Mouse (Mus musculus): ENCODE measurements around the gene Rad54l2. TPM values are rescaled to one million over a fixed set of nuclear protein-coding genes. Genes with fewer than 3 reads are reported as not detected.

Gene Rad54l2
- polyA plus RNA-seq, 1 experiment from 2014 or later, result 3.3 TPM

DNA sequence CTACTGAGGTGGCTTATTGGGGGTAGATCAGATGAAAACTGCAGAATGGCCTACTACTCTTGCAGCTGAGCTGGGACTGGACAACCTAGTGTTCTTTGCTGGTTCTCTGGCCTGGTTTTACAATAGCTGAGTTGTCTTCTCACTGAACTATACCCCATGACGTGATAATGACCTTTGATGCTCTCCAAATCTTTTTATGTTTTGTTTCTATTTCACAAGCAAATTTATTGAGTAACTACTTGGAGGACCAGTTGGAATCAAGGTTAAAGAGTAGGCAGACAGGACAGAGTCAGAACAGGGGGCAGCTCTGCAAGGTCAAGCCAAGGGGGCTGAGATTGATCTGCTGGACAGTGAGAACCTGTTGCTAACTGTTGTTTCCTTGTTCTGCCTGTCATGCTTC is 64.1 kb downstream of the Rad54l2 start:
- Histone ChIP-seq H3K36me3 (ENCODE audit: control insufficient read depth, insufficient read depth, low read length) (peaks cover 8% of the 10 kb centered on the region), H3K4me3 (ENCODE audit: control insufficient read depth in 1 of 2, insufficient read depth in 1 of 2, low read depth in 1 of 2, low read length in 2 of 2) (no peak overlapping the region)

DNA sequence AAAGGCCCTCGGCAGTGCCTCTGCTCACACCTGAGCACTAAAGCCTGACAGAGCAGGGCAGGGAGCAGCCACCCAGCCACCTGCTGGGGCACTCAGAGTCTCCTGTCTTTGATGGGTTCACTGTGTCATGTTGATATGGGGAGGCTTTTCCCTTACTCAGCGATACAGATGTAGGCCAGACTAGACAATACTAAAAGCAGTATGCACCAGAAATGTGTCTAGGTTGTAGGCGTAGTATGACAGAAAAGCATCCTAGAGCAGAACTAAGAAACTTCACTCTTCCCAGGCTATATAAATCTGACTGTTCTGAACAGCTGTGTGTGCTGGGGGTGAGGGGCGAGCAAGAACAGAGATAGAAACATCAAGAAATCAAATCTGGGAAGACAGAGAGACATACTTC is 72.3 kb downstream of the Rad54l2 start:
- WGBS, result 92% methylated on average over 4 of the region's 4 CpGs
- Histone ChIP-seq H3K27me3 (ENCODE audit: control insufficient read depth, insufficient read depth, low read length) (no peaks in the 10 kb centered on the region), H3K9ac (ENCODE audit: low read length) (no peak overlapping the region), H3K9me3 (ENCODE audit: control insufficient read depth, low read length) (no peaks in the 10 kb centered on the region), H3K36me3 (ENCODE audit: control insufficient read depth, insufficient read depth, low read length) (peaks cover 77% of the 10 kb centered on the region), H3K4me1 (ENCODE audit: control insufficient read depth in 2 of 2, insufficient read depth in 2 of 2, low read length in 2 of 2) (no peaks in the 10 kb centered on the region), H3K4me3 (ENCODE audit: control insufficient read depth in 1 of 2, insufficient read depth in 1 of 2, low read depth in 1 of 2, low read length in 2 of 2) (no peak overlapping the region), H3K27ac (replicated peaks in 1 of 2; ENCODE audit: control insufficient read depth in 1 of 2, insufficient read depth in 1 of 2, low read depth in 2 of 2, low read length in 2 of 2) (no peak overlapping the region), H3K4me2 (ENCODE audit: low read length) (no peak overlapping the region)
- ATAC-seq (ENCODE audit: insufficient number of reproducible peaks, insufficient read depth, low FRiP score, low read depth), result no peak

More for the DNA sequence above, 64.1 kb downstream of the Rad54l2 start:
- Histone ChIP-seq H3K27me3 (ENCODE audit: control insufficient read depth, insufficient read depth, low read length) (no peaks in the 10 kb centered on the region), H3K27ac (replicated peaks in 1 of 2; ENCODE audit: control insufficient read depth in 1 of 2, insufficient read depth in 1 of 2, low read depth in 2 of 2, low read length in 2 of 2) (no peak overlapping the region), H3K4me2 (ENCODE audit: low read length) (no peak overlapping the region), H3K9ac (ENCODE audit: low read length) (no peak overlapping the region), H3K9me3 (ENCODE audit: control insufficient read depth, low read length) (no peaks in the 10 kb centered on the region), H3K4me1 (ENCODE audit: control insufficient read depth in 2 of 2, insufficient read depth in 2 of 2, low read length in 2 of 2) (no peaks in the 10 kb centered on the region)
- 80% methylated on average over 1 of the region's 1 CpGs for WGBS
- ATAC-seq (ENCODE audit: insufficient number of reproducible peaks, insufficient read depth, low FRiP score, low read depth), result no peak

DNA sequence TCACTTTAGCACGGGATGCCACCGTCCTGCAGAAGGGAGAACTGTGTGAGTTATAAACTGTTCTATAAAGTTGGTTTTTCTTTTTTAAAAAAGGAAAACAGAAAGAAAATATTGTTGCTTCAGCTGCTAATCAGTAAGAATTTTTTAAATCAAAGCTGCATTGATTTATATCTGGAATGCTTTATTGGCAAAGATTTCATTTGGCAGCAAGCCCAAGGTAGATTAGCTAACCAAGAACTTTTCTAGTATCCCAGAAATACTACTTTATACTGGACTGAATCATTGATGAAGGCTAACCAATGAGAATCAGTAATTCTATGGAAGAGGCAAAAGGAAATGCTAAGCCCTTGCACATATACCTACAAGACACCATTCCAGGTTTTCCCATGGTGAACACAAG is 72.8 kb downstream of the Rad54l2 start:
- H3K4me2 ChIP-seq (ENCODE audit: low read length), result no peak overlapping the region
- 98% methylated on average over 2 of the region's 2 CpGs for WGBS
- no peak overlapping the region for H3K4me3 ChIP-seq (ENCODE audit: control insufficient read depth in 1 of 2, insufficient read depth in 1 of 2, low read depth in 1 of 2, low read length in 2 of 2)
- peaks cover 82% of the 10 kb centered on the region for H3K36me3 ChIP-seq (ENCODE audit: control insufficient read depth, insufficient read depth, low read length)
- H3K27me3 ChIP-seq (ENCODE audit: control insufficient read depth, insufficient read depth, low read length), result no peaks in the 10 kb centered on the region
- no peaks in the 10 kb centered on the region for H3K4me1 ChIP-seq (ENCODE audit: control insufficient read depth in 2 of 2, insufficient read depth in 2 of 2, low read length in 2 of 2)
- ATAC-seq (ENCODE audit: insufficient number of reproducible peaks, insufficient read depth, low FRiP score, low read depth), result no peak
- no peak overlapping the region for H3K9ac ChIP-seq (ENCODE audit: low read length)
- no peak overlapping the region for H3K27ac ChIP-seq (replicated peaks in 1 of 2; ENCODE audit: control insufficient read depth in 1 of 2, insufficient read depth in 1 of 2, low read depth in 2 of 2, low read length in 2 of 2)
- H3K9me3 ChIP-seq (ENCODE audit: control insufficient read depth, low read length), result no peaks in the 10 kb centered on the region

DNA sequence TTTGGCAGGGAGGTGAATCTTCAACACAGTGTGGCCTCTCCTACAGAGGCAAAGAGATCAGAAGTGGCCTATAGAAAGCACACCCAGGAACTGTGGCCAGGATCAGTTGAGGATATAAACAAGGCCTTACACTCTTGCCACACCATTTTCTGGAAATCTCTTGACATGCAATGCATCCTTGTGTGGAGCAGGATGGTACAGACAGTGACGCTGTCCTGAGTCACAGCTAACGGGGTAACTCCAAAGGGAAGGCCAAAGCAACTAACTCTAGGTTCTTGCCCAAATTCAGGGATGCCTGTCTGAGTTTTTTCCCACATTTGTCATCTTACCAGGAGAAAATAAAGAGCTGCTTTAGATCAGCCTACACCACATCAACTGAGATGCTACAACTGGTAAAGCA is 76.5 kb downstream of the Rad54l2 start:
- H3K36me3 ChIP-seq (ENCODE audit: control insufficient read depth, insufficient read depth, low read length), result peaks cover 89% of the 10 kb centered on the region

DNA sequence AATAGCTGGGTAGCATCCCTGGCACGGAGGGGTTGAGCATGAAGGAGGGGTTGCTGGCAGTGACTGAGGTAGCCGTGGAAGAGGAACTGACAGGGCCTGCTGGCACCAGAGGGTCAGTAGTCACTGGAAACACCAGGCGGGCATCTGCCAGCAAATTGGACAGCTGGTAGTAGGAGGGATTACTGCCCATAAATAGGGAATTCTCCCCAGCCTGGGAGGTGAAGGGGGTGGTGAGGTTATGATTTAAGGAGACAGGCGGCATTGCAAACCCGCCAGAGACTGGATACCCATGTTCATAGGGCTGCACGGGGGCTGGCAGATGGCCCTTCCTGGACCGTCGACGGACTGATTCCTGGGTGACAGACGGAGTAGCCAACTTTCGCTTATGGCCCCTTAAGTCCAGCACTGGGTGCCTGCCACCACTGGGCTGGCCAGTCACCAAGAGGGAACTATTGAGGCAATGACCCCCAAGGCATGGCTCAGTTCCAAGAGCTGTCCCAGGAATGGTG is 96.0 kb downstream of the Rad54l2 start:
- no peaks in the 10 kb centered on the region for H3K27me3 ChIP-seq (ENCODE audit: control insufficient read depth, insufficient read depth, low read length)
- no peaks in the 10 kb centered on the region for H3K4me1 ChIP-seq (ENCODE audit: control insufficient read depth in 2 of 2, insufficient read depth in 2 of 2, low read length in 2 of 2)
- H3K4me3 ChIP-seq (ENCODE audit: control insufficient read depth in 1 of 2, insufficient read depth in 1 of 2, low read depth in 1 of 2, low read length in 2 of 2), result no peak overlapping the region
- no peaks in the 10 kb centered on the region for H3K9me3 ChIP-seq (ENCODE audit: control insufficient read depth, low read length)
- no peak overlapping the region for H3K4me2 ChIP-seq (ENCODE audit: low read length)
- no peak overlapping the region for H3K9ac ChIP-seq (ENCODE audit: low read length)
- 90% methylated on average over 11 of the region's 11 CpGs for whole genome bisulfite sequencing
- peaks cover 59% of the 10 kb centered on the region for H3K36me3 ChIP-seq (ENCODE audit: control insufficient read depth, insufficient read depth, low read length)
- no peak for ATAC-seq (ENCODE audit: insufficient number of reproducible peaks, insufficient read depth, low FRiP score, low read depth)
- H3K27ac ChIP-seq (replicated peaks in 1 of 2; ENCODE audit: control insufficient read depth in 1 of 2, insufficient read depth in 1 of 2, low read depth in 2 of 2, low read length in 2 of 2), result no peak overlapping the region

More for the DNA sequence above, 76.5 kb downstream of the Rad54l2 start:
- Histone ChIP-seq H3K4me3 (ENCODE audit: control insufficient read depth in 1 of 2, insufficient read depth in 1 of 2, low read depth in 1 of 2, low read length in 2 of 2) (no peak overlapping the region), H3K27me3 (ENCODE audit: control insufficient read depth, insufficient read depth, low read length) (no peaks in the 10 kb centered on the region), H3K27ac (replicated peaks in 1 of 2; ENCODE audit: control insufficient read depth in 1 of 2, insufficient read depth in 1 of 2, low read depth in 2 of 2, low read length in 2 of 2) (no peak overlapping the region), H3K4me1 (ENCODE audit: control insufficient read depth in 2 of 2, insufficient read depth in 2 of 2, low read length in 2 of 2) (no peaks in the 10 kb centered on the region), H3K9me3 (ENCODE audit: control insufficient read depth, low read length) (no peaks in the 10 kb centered on the region), H3K9ac (ENCODE audit: low read length) (no peak overlapping the region), H3K4me2 (ENCODE audit: low read length) (no peak overlapping the region)
- WGBS, result 92% methylated on average over 2 of the region's 2 CpGs
- no peak for ATAC-seq (ENCODE audit: insufficient number of reproducible peaks, insufficient read depth, low FRiP score, low read depth)

DNA sequence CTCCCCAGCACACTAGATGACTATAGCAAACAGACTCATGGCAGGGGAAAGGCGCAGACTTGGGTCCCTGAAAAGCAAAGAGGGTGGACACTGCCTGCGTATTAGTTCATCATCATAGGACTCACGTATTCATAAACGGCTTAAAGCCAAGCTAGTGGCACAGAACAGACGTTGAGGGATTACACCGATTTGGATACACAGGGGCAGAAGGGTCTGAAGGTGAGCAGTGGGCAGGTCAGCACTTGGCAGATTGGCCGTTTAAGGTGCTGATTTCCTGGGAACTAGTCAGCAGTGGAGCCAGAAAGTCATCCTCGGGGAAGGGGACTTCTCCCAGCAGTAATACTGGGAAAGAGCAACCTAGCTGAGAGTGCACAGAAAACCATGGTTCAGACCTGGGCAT is 100.2 kb downstream of the Rad54l2 start:
- 81% methylated on average over 8 of the region's 8 CpGs for WGBS
- Histone ChIP-seq H3K4me2 (ENCODE audit: low read length) (no peak overlapping the region), H3K4me3 (ENCODE audit: control insufficient read depth in 1 of 2, insufficient read depth in 1 of 2, low read depth in 1 of 2, low read length in 2 of 2) (no peak overlapping the region), H3K36me3 (ENCODE audit: control insufficient read depth, insufficient read depth, low read length) (peaks cover 24% of the 10 kb centered on the region), H3K27ac (replicated peaks in 1 of 2; ENCODE audit: control insufficient read depth in 1 of 2, insufficient read depth in 1 of 2, low read depth in 2 of 2, low read length in 2 of 2) (no peak overlapping the region), H3K27me3 (ENCODE audit: control insufficient read depth, insufficient read depth, low read length) (no peaks in the 10 kb centered on the region), H3K9ac (ENCODE audit: low read length) (no peak overlapping the region), H3K9me3 (ENCODE audit: control insufficient read depth, low read length) (no peaks in the 10 kb centered on the region), H3K4me1 (ENCODE audit: control insufficient read depth in 2 of 2, insufficient read depth in 2 of 2, low read length in 2 of 2) (peaks cover 7 to 20% of the 10 kb centered on the region in 2 experiments)
- ATAC-seq (ENCODE audit: insufficient number of reproducible peaks, insufficient read depth, low FRiP score, low read depth), result no peak

DNA sequence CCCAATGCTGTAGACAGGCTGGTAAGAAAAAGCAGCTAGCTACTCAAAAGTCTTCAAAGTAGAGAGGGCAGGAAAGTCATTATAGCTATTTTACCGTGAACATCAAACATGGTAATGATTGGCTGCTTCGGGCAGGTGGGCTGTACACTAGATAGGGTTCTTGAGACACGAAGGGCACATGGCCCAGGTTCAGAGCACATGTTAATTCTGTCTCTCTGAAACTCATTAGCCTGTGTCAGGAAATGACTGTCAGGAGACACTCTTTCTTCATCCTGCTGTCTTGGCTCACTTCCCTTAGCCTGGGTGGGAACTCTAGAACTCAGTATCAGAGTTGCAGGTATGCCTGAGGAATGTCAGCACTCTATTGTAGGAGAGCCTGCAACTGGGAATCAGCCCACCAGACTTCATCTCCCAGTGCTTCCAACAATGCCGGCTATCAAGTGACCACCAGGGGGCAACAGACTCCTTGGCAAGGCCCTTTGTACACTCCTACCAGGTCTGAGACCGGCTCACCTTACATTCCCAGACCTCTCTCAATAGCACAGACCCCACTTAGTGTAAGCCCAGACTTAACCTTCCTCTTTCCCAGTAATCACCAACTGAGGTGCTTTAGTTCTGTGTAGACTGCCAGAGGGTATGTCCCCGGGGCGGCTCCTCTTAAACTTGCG is 101.9 kb downstream of the Rad54l2 start:
- peak overlapping the region; percentile 38 for H3K4me2 ChIP-seq (ENCODE audit: low read length)
- no peak overlapping the region for H3K9ac ChIP-seq (ENCODE audit: low read length)
- H3K9me3 ChIP-seq (ENCODE audit: control insufficient read depth, low read length), result no peaks in the 10 kb centered on the region
- no peaks in the 10 kb centered on the region for H3K27me3 ChIP-seq (ENCODE audit: control insufficient read depth, insufficient read depth, low read length)
- 29% methylated on average over 8 of the region's 8 CpGs for WGBS
- peaks cover 7 to 20% of the 10 kb centered on the region in 2 experiments for H3K4me1 ChIP-seq (ENCODE audit: control insufficient read depth in 2 of 2, insufficient read depth in 2 of 2, low read length in 2 of 2)
- H3K36me3 ChIP-seq (ENCODE audit: control insufficient read depth, insufficient read depth, low read length), result 0 out of 2 replicates have a peak, but pooled peaks cover 14% of the 10 kb centered on the region
- no peak overlapping the region for H3K4me3 ChIP-seq (ENCODE audit: control insufficient read depth in 1 of 2, insufficient read depth in 1 of 2, low read depth in 1 of 2, low read length in 2 of 2)
- 0 out of 2 replicates have a peak, but pooled peaks have one; percentile 27 for ATAC-seq (ENCODE audit: insufficient number of reproducible peaks, insufficient read depth, low FRiP score, low read depth)
- no peak overlapping the region for H3K27ac ChIP-seq (replicated peaks in 1 of 2; ENCODE audit: control insufficient read depth in 1 of 2, insufficient read depth in 1 of 2, low read depth in 2 of 2, low read length in 2 of 2)

Data from heart, embryonic 14.5 days (tissue).